In the genomic region with DNA sequence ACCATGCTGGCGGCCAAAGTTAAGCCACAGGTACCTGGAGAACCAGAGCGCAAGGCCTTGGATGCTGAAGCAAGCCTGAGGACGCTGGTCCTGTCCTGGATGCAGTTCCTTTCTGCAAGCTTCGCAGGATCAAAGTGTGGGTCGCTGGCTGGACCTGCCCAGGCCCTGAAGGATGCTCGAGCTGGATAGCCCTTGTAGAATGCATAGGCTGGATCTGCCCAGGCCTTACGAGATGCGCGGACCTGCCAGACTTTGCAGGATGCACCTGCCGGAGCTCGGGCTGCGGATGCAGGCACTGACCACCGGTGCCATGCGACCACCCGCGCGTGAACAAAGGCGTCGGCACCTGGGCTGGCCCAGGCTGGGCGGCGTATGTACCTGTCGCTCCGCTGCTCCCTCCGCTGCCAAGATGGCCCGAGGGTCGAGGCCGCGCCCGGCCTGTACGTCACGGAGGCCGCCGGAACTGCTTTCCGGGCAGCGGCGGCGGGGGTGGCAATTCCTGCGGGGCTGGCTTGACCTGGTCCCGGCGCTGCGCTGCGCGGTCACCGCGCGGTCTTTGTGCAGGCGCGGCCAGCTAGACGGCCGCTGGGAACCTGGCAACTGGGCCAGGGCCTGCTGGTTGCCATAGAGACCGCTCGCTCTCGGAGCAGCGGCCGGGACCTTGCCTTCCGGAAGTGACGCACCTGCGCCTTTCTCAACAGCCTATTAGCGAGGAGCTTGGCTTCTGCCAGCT, we compare ENCODE assay signal across 7 mouse cellular contexts. TPM values are rescaled to one million over a fixed set of nuclear protein-coding genes. Genes with fewer than 3 reads are reported as not detected.
DNase-seq lines count a peak whose midpoint lies in the region; ATAC-seq lines count a peak whose summit lies in the region.

Rtl6 (minus strand) TSS at position 635 of the 733 bp plus-strand sequence.

- peaks cover 26% of the 10 kb centered on the region for H3K4me1 ChIP-seq in embryonic facial prominence, embryonic 15.5 days
- no peaks in the 10 kb centered on the region for H3K4me1 ChIP-seq in heart, embryonic 11.5 days (ENCODE audit: control insufficient read depth, insufficient read depth, low read length)
- no peaks in the 10 kb centered on the region for H3K4me1 ChIP-seq in kidney, embryonic 14.5 days (ENCODE audit: control insufficient read depth, insufficient read depth, low read length)
- peaks cover 27% of the 10 kb centered on the region for H3K4me1 ChIP-seq in limb, embryonic 13.5 days
- peaks cover 43% of the 10 kb centered on the region for H3K4me1 ChIP-seq in midbrain, embryonic 15.5 days

- peak; percentile 97 for DNase-seq in brain, adult 2 months (ENCODE audit: low read depth, low spot score)
- peak; percentile 69 to 76 for DNase-seq in spleen, adult 18-20 months

- H3K9ac ChIP-seq in embryonic facial prominence, embryonic 15.5 days = peak within 1 kb of the TSS; percentile 54
- H3K9ac ChIP-seq in heart, embryonic 11.5 days (ENCODE audit: low read depth, low read length) = peak within 1 kb of the TSS; percentile 66
- H3K9ac ChIP-seq in kidney, embryonic 14.5 days (ENCODE audit: low read depth, low read length) = peak within 1 kb of the TSS; percentile 76
- H3K9ac ChIP-seq in limb, embryonic 13.5 days = peak within 1 kb of the TSS; percentile 83
- H3K9ac ChIP-seq in midbrain, embryonic 15.5 days = peak within 1 kb of the TSS; percentile 88

- ATAC-seq in embryonic facial prominence, embryonic 15.5 days (ENCODE audit: insufficient number of reproducible peaks, low FRiP score, low TSS enrichment, low read depth) = peak; percentile 85
- ATAC-seq in heart, embryonic 11.5 days (replicated peaks; ENCODE audit: insufficient number of reproducible peaks, low FRiP score, low TSS enrichment) = peak; percentile 72
- ATAC-seq in kidney, embryonic 14.5 days (ENCODE audit: low FRiP score, low TSS enrichment) = peak; percentile 97
- ATAC-seq in limb, embryonic 13.5 days (ENCODE audit: low FRiP score, low read depth) = peak; percentile 83
- ATAC-seq in midbrain, embryonic 15.5 days (replicated peaks) = peak; percentile 94

- H3K4me2 ChIP-seq in embryonic facial prominence, embryonic 15.5 days (replicated peaks) = peak within 1 kb of the TSS; percentile 67
- H3K4me2 ChIP-seq in heart, embryonic 11.5 days = peak within 1 kb of the TSS; percentile 80
- H3K4me2 ChIP-seq in kidney, embryonic 14.5 days (replicated peaks; ENCODE audit: low read depth, low read length) = peak within 1 kb of the TSS; percentile 78
- H3K4me2 ChIP-seq in limb, embryonic 13.5 days (replicated peaks) = peak within 1 kb of the TSS; percentile 72
- H3K4me2 ChIP-seq in midbrain, embryonic 15.5 days = peak within 1 kb of the TSS; percentile 74

- 10% methylated on average over 59 of the region's 59 CpGs for WGBS in embryonic facial prominence, embryonic 15.5 days
- 10% methylated on average over 59 of the region's 59 CpGs for WGBS in heart, embryonic 11.5 days (ENCODE audit: insufficient replicate concordance)
- WGBS in kidney, embryonic 14.5 days = 10% methylated on average over 59 of the region's 59 CpGs
- 11% methylated on average over 59 of the region's 59 CpGs for WGBS in limb, embryonic 13.5 days
- WGBS in midbrain, embryonic 15.5 days = 10% methylated on average over 57 of the region's 59 CpGs

- H3K9me3 ChIP-seq in embryonic facial prominence, embryonic 15.5 days (replicated peaks) = no peaks in the 10 kb centered on the region
- no peaks in the 10 kb centered on the region for H3K9me3 ChIP-seq in heart, embryonic 11.5 days (replicated peaks; ENCODE audit: control insufficient read depth, low read length)
- no peaks in the 10 kb centered on the region for H3K9me3 ChIP-seq in kidney, embryonic 14.5 days (ENCODE audit: control insufficient read depth, low read length)
- no peaks in the 10 kb centered on the region for H3K9me3 ChIP-seq in limb, embryonic 13.5 days
- H3K9me3 ChIP-seq in midbrain, embryonic 15.5 days = no peaks in the 10 kb centered on the region

- peak within 1 kb of the TSS; percentile 79 for H3K4me3 ChIP-seq in embryonic facial prominence, embryonic 15.5 days (replicated peaks)
- peak within 1 kb of the TSS; percentile 64 for H3K4me3 ChIP-seq in heart, embryonic 11.5 days (ENCODE audit: low read depth, low read length)
- peak within 1 kb of the TSS; percentile 59 for H3K4me3 ChIP-seq in kidney, embryonic 14.5 days (ENCODE audit: low read length)
- peak within 1 kb of the TSS; percentile 72 for H3K4me3 ChIP-seq in limb, embryonic 13.5 days
- H3K4me3 ChIP-seq in midbrain, embryonic 15.5 days = peak within 1 kb of the TSS; percentile 84

- peaks cover 9% of the 10 kb centered on the region; the same call in 1 of the 2 replicates for H3K36me3 ChIP-seq in embryonic facial prominence, embryonic 15.5 days
- H3K36me3 ChIP-seq in heart, embryonic 11.5 days (ENCODE audit: control insufficient read depth, insufficient read depth, low read length) = no peaks in the 10 kb centered on the region
- H3K36me3 ChIP-seq in kidney, embryonic 14.5 days (ENCODE audit: control insufficient read depth, insufficient read depth, low read length) = peaks cover 6% of the 10 kb centered on the region; the same call in 1 of the 2 replicates
- peaks cover 39% of the 10 kb centered on the region for H3K36me3 ChIP-seq in limb, embryonic 13.5 days
- H3K36me3 ChIP-seq in midbrain, embryonic 15.5 days (replicated peaks) = peaks cover 8% of the 10 kb centered on the region; the same call in 1 of the 2 replicates

- peak within 1 kb of the TSS; percentile 59; the same call in 1 of the 2 replicates for H3K27ac ChIP-seq in embryonic facial prominence, embryonic 15.5 days (replicated peaks)
- peak within 1 kb of the TSS; percentile 46; the same call in 1 of the 2 replicates for H3K27ac ChIP-seq in heart, embryonic 11.5 days (ENCODE audit: low read depth, low read length)
- H3K27ac ChIP-seq in kidney, embryonic 14.5 days (ENCODE audit: low read depth, low read length) = peak within 1 kb of the TSS; percentile 12; the same call in 1 of the 2 replicates
- H3K27ac ChIP-seq in limb, embryonic 13.5 days = peak within 1 kb of the TSS; percentile 63; the same call in 1 of the 2 replicates
- H3K27ac ChIP-seq in midbrain, embryonic 15.5 days = peak within 1 kb of the TSS; percentile 97

- no peaks in the 10 kb centered on the region for H3K27me3 ChIP-seq in embryonic facial prominence, embryonic 15.5 days
- no peaks in the 10 kb centered on the region for H3K27me3 ChIP-seq in heart, embryonic 11.5 days (ENCODE audit: control insufficient read depth, insufficient read depth, low read length)
- no peaks in the 10 kb centered on the region for H3K27me3 ChIP-seq in kidney, embryonic 14.5 days (ENCODE audit: control insufficient read depth, insufficient read depth, low read length)
- H3K27me3 ChIP-seq in limb, embryonic 13.5 days = no peaks in the 10 kb centered on the region
- H3K27me3 ChIP-seq in midbrain, embryonic 15.5 days (replicated peaks) = peaks cover 5% of the 10 kb centered on the region; the same call in 1 of the 2 replicates

RNA-seq across cellular contexts. Expression of gene Rtl6, which starts in this region (rescaled TPM):
- polyA plus RNA-seq in embryonic facial prominence, embryonic 15.5 days (2015; fragmentation: Nextera tagmentation; extraction: Ambion mirVana) = 19.5 and 21.5 TPM in 2 replicates
- polyA plus RNA-seq in heart, embryonic 11.5 days (2014; fragmentation: Nextera tagmentation; extraction: Ambion mirVana) = 6.4 and 8.9 TPM in 2 replicates
- polyA plus RNA-seq in kidney, embryonic 14.5 days (2014; fragmentation: Nextera tagmentation; extraction: Ambion mirVana) = 5.7 and 9.5 TPM in 2 replicates
- polyA plus RNA-seq in limb, embryonic 13.5 days (2015; fragmentation: Nextera tagmentation; extraction: Ambion mirVana) = 22.2 and 25.2 TPM in 2 replicates
- polyA plus RNA-seq in midbrain, embryonic 15.5 days (2015; fragmentation: Nextera tagmentation; extraction: Ambion mirVana) = 77.6 and 78.9 TPM in 2 replicates

Comparison
In these comparisons a context has a peak if more than half of its experiments do, and no peak if none do; other contexts are left out.
1. Peak in every context shown above with its lines: DNase-seq, ATAC-seq, H3K4me3 ChIP-seq and H3K27ac ChIP-seq.
2. H3K27ac ChIP-seq: peak in every context shown above with its lines; median percentile 97 in midbrain, embryonic 15.5 days; 63 in limb, embryonic 13.5 days; 59 in embryonic facial prominence, embryonic 15.5 days; 46 in heart, embryonic 11.5 days; 12 in kidney, embryonic 14.5 days.